Mouse (Mus musculus) thymus, postnatal 14 days (tissue): ENCODE data around the gene Tmprss15.

Source experiments
- DNase-seq: peaks from one replicate; pipeline ENCODE4 v3.0.0; 2021

The Tmprss15 gene

DNA sequence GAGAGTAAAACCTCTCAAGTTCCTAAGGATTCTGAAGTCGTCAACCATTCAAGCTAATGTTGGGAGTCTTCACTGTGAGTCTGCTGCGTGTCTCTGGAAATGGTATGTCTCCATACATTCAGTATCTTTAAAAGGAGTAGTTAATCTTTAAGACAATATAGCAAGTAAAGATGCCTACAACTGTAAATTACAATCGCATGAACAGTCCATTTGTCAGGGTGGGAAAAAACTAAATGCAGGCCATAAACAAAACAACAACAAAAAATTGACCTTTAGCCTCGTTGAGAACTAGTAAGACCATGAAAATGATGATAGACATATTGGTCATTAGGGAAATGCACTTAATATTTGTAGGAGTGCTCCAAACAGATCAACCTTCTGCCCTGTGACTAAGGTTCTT, at the start of gene Tmprss15:
Gene Tmprss15, minus strand, starts transcription at position 101 of the 400 bp plus-strand sequence.
- no peak for DNase-seq

GRCm38 (mm10) chr16:79114879-79115278, 24.0 kb upstream of the Tmprss15 start:
- no peak for DNase-seq

GRCm38 (mm10) chr16:79109516-79109915, 18.6 kb upstream of the Tmprss15 start:
- DNase-seq, result no peak

DNA sequence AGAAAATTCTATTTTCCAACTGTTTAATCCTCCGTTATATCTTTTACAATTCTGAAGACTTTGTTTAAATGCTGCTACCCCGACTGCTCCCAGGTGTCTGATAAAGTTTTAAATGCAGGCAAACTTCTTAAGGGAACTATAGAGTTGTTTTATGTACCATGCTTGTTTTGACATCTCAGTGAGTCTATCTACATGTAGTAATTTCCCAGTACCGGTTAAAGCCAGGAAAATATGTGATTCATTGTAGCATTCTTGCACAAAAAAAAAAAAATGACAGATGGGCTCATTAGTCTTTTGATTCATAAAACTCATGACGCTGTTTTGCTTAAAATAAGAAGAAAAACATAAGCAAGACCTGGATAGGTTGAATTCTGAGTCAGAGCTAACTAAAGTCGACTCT, 18.1 kb upstream of the Tmprss15 start:
- DNase-seq, result no peak

DNA sequence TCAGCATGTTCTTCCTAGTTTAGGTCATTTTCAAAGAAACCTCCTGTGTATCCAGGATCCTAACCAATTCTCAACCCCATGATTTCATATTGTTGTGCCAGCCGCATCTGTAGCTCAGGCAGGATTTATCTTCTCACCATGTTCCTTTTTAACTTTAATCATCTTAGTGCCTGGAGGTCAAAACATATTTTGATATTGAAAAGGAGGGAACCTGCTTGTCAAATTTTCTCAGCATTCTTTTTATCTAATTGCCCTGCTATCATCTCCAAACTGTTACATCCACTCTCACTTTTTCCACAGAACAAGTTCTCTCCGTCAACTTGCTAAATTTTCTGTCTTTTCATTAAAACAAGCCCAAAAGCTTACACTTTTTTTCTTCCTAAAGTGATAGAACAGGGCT, 9.4 kb upstream of the Tmprss15 start:
- no peak for DNase-seq

GRCm38 (mm10) chr16:79098321-79098720, 7.4 kb upstream of the Tmprss15 start:
- DNase-seq, result no peak

- DNase-seq, result no peak
Observed at GRCm38 (mm10) chr16:79086550-79086949, 4.3 kb downstream of the Tmprss15 start.

DNA sequence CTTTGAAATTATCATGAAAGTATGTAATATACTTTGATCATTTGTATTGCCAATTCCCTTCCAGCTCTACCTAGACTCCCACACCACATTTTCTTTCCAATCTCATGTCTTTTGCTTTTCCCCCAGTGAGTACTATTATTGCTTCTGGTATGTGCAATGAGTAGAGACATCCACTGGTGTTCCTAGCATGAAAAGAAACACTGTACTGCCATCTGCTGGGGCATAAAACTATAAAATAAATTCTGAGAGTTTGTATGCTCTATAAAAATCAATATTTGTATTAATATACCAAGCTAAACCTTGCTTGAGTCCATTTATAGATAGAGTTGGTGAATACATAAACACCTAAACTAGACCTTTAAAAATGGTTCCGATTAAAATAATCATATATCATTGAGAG, 27.0 kb downstream of the Tmprss15 start:
- no peak for DNase-seq

- DNase-seq, result no peak
Observed at GRCm38 (mm10) chr16:79058775-79059558, 31.9 kb downstream of the Tmprss15 start.

DNA sequence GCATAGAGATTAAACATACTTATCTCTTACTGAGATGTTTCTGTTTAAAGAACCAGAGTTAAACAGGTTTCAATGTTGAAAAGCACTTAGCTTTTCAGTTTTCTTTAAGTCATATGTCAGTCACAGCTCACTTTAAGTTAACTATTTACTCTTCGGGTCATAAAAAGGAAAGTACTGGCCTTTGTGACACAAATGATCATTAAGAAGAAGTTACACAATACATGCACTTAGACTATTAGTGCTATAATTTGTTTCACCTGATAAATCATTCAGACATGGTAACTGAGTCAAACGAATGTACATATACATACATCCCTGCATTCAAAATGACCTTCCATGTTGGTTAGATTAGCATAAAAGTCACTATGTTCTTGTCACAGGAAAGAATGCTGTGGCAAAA, 58.3 kb downstream of the Tmprss15 start:
- DNase-seq, result no peak

DNA sequence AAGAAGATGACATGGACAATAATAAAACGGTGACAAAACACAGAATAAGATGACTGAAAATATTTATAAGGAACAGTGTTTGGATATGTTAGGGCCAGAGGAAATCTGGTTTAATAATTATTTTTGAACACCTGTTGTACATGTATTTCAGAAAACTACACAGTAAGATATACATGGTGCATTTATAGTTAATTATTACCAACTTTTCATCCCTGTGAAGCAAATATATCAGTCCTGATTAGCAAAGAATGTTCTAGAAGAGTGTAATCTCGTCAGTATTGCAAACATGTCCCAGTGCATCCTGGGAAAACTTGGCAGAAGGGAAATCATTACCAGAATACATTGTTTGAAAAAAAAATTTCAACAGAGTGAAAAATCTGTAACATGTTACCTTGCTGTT, 88.1 kb downstream of the Tmprss15 start:
- no peak for DNase-seq

DNA sequence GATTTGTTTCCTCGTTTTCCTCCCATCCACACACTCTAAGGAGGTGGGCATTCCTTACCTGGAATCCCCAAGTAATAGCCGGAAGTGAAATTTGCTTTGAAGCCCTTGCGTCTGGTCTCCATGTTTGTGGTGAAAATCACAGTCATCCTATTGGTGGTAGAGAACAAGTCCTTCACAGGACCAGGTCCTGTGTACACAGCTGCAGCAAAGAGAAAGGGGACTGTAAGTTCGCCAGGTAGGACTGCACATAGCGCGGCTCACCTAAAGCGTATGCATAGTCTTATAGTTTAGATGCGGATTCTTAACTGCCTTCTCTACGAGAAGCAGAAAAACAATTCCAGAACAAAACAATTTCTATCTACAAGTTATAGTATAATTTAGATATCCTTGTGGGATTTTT, 89.2 kb downstream of the Tmprss15 start:
- no peak for DNase-seq

DNA sequence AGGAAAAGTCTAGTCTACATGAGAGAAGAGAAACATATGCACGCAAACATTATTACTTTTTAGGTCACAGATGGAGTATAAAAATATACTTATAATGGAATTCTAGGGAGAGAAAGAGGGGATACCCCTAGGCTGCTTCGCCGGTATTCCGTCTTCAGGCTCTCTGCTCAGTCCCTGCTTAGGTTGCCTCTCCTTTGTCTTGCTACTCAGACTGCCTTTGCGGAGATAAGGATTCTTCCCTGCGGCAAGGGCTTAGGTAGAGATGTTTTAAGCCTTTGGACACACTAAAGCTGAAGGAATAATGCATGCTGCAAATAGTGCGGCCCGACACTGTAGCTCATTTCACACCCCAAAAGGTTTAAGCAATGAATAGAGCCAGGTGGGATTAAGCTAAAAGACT, 114.5 kb downstream of the Tmprss15 start:
- DNase-seq, result no peak

DNA sequence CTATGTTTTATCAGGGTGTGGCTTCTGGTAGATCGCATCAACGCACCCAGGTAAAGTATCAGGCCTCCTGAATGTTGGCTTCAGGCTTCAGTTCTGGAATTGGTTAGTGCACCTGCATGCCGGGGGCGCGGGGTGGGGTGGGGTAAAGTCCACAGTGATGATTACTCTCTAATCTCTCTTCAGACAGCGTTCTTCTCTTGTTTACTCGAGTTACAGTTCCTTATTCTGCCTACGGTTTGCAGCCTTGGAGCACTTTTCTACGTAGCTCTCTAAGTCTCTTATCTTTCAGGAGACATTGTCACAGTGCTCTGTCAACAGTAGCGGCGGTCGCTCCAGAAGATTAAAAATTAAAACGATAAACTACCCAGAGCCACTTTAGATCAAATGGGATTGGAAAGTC, 116.8 kb downstream of the Tmprss15 start:
- no peak for DNase-seq

DNA sequence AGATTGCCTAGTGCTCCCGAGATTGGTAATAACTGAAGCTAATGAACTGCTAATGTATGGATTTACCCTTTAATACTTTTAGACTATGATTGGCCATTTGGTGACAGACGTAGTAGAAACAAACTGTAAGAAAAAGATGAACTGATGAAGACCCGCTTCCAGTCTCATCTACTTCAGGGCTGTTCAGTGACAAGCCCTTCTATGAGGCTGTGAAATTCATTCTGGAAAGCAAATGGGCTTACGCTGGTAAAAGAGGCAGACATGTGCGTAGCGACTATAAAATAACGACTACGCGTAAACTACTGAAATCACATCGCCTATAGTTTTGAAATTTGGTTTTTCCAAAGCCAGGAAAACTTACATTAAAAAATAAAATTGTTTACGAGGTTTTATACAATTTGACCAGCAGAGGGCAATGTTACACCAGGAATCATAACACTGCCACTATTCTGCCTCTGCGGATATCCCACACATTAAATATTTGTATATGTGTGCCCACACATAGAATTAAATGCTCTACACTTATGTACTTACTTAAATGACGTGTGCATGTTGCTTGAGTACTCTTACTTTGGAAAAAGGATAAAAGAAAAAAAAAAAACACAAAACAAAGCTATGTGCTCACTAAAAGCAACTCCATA, 121.7 kb downstream of the Tmprss15 start:
- DNase-seq, result no peak

DNA sequence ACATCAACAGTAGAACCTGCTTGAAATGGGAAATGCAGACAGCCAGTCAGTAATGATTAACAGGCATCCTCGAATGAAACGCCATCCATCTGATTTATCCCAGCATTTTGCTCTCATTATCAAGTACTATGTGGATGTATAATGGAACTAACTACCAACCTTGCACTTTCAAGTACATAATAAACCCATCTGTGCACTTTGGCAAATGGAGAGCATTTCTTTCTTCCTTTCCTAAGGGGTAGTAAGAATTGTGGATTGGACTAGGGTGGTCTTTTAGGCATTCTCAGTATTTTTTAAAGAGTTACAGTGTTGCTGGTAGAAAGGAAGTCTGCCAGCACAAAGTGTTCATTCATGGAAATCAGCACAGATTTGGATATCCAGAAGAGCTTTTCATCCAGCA, 133.5 kb downstream of the Tmprss15 start:
- no peak for DNase-seq

GRCm38 (mm10) chr16:78950359-78950758, 140.5 kb downstream of the Tmprss15 start:
- no peak for DNase-seq

- no peak for DNase-seq
Observed at GRCm38 (mm10) chr16:78937755-78938154, 153.1 kb downstream of the Tmprss15 start.

DNA sequence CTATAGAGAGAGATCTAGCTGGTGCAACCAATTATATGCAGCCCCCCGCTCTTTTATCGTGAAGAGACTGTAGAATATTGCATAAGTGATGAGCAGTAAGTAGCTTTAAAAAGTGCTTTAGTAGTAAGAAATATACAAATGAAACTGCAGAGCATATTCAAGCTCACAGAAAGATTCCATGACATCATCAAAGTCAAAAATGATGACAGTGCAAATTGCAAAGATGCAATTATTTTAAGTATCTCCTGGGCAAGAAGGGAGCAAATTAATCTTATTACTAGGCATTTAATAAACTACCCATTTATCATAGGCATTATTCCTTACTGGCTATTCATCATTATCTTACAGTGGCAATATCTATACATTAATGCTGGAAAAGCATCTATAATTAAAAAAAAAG, 156.6 kb downstream of the Tmprss15 start:
- DNase-seq, result no peak

- DNase-seq, result no peak
Observed at GRCm38 (mm10) chr16:78931287-78932025, 159.4 kb downstream of the Tmprss15 start.

GRCm38 (mm10) chr16:78930382-78931286, 160.3 kb downstream of the Tmprss15 start, which contains the start of gene Chodl:
TSS of gene Chodl (plus strand) at chr16:78930948.
- no peak for DNase-seq

DNA sequence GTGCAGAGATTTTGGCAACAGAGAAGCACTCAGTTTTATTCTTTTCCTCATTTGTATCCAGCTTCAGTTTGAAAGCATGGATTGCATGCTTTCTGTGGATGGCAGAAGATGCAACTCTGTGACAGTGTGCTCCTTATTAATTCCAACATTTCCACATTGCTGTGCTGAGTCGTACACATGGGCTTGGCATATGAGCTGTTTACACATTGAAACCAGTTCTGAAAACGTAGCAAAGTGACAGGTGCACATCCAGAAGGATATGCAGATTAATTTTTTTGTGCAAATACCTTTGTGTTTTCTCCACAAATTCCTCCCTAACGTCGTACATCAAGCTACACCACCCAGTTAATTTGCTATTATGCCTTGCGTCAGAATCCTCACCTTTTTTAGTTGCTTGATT, 168.3 kb downstream of the Tmprss15 start:
- no peak for DNase-seq
